Comparison of ENCODE assay signal across 8 mouse cellular contexts in genomic region chr6:8948471-8949411, GRCm38 (mm10). TPM values are rescaled to one million over a fixed set of nuclear protein-coding genes. Genes with fewer than 3 reads are reported as not detected.
DNase-seq lines count a peak whose midpoint lies in the region; ATAC-seq and TF ChIP-seq lines count a peak whose summit lies in the region.

No protein-coding gene starts in this region.

- H3K4me2 ChIP-seq in forebrain, postnatal 0 days (ENCODE audit: low read depth) = peak overlapping the region; percentile 89
- peak overlapping the region; percentile 41 for H3K4me2 ChIP-seq in stomach, embryonic 15.5 days

- ATAC-seq in cerebellum, adult (ENCODE audit: insufficient number of reproducible peaks, low FRiP score, low TSS enrichment) = 0 out of 2 replicates have a peak, but pooled peaks have one; percentile 27
- ATAC-seq in forebrain, postnatal 0 days = peak; percentile 46
- no peak for ATAC-seq in stomach, embryonic 15.5 days (ENCODE audit: insufficient read depth, low FRiP score, low read depth)

- H3K27ac ChIP-seq in forebrain, postnatal 0 days (ENCODE audit: low read depth, low read length) = peak overlapping the region; percentile 75
- no peak overlapping the region for H3K27ac ChIP-seq in stomach, embryonic 15.5 days

- 2% methylated on average over 68 of the region's 68 CpGs for WGBS in forebrain, postnatal 0 days
- 1% methylated on average over 68 of the region's 68 CpGs for WGBS in stomach, embryonic 15.5 days

- H3K4me3 ChIP-seq in forebrain, postnatal 0 days (ENCODE audit: low read depth, low read length) = peak overlapping the region; percentile 50
- H3K4me3 ChIP-seq in stomach, embryonic 15.5 days (replicated peaks) = peak overlapping the region; percentile 24

- H3K4me1 ChIP-seq in forebrain, postnatal 0 days (ENCODE audit: insufficient read depth) = peaks cover 24% of the 10 kb centered on the region; the same call in 1 of the 2 replicates
- H3K4me1 ChIP-seq in stomach, embryonic 15.5 days = peaks cover 5% of the 10 kb centered on the region

- no peak for DNase-seq in cerebellum, adult 9-10 months
- peak; percentile 47 for DNase-seq in urinary bladder, postnatal 14 days (ENCODE audit: low spot score)
- no peak for DNase-seq in urinary bladder, postnatal 10 days (ENCODE audit: low spot score)
- DNase-seq in forebrain, postnatal 0 days = peak; percentile 58
- DNase-seq in kidney, adult 11 months = peak; percentile 6
- DNase-seq in lung, postnatal 10 days = peak; percentile 39

- no peaks in the 10 kb centered on the region for H3K9me3 ChIP-seq in forebrain, postnatal 0 days (ENCODE audit: low read length)
- H3K9me3 ChIP-seq in stomach, embryonic 15.5 days = no peaks in the 10 kb centered on the region

- H3K27me3 ChIP-seq in forebrain, postnatal 0 days (ENCODE audit: insufficient read depth, low read length) = peaks cover 33% of the 10 kb centered on the region
- H3K27me3 ChIP-seq in stomach, embryonic 15.5 days (replicated peaks) = peaks cover 64% of the 10 kb centered on the region

- peak overlapping the region; percentile 54 for H3K9ac ChIP-seq in forebrain, postnatal 0 days
- no peak overlapping the region for H3K9ac ChIP-seq in stomach, embryonic 15.5 days

- H3K36me3 ChIP-seq in forebrain, postnatal 0 days (ENCODE audit: insufficient read depth) = no peaks in the 10 kb centered on the region
- no peaks in the 10 kb centered on the region for H3K36me3 ChIP-seq in stomach, embryonic 15.5 days

- 0 out of 2 replicates have a peak, but pooled peaks have one; percentile 12 for TF ChIP-seq CTCF in forebrain, postnatal 0 days (IDR thresholded peaks at IDR 0.05; ENCODE audit: low read depth)

RNA-seq across cellular contexts. Expression of gene Nxph1, which starts 0.5 kb away (rescaled TPM):
- 50.4 and 59.5 TPM in 2 replicates for total RNA-seq in forebrain, postnatal 0 days (2014; rRNA removed)
- 67.0 and 78.8 TPM in 2 replicates for polyA plus RNA-seq in forebrain, postnatal 0 days (2015; fragmentation: Nextera tagmentation; extraction: Ambion mirVana)
- polyA plus RNA-seq in stomach, embryonic 15.5 days (2015; fragmentation: Nextera tagmentation; extraction: Ambion mirVana) = 0.39 and 0.63 TPM in 2 replicates

Comparison
In these comparisons a context has a peak if more than half of its experiments do, and no peak if none do; other contexts are left out.
1. DNase-seq: peak in urinary bladder, postnatal 14 days (single experiment), forebrain, postnatal 0 days (single experiment), kidney, adult 11 months (single experiment) and lung, postnatal 10 days (single experiment); none in cerebellum, adult 9-10 months (single experiment) and urinary bladder, postnatal 10 days (single experiment).
2. RNA of gene Nxph1, which starts 0.5 kb away (polyA plus RNA-seq): 67.0 to 78.8 TPM in forebrain, postnatal 0 days; 0.39 to 0.63 TPM in stomach, embryonic 15.5 days; every median in the first group is over 10 times any median in the second.